Mouse (Mus musculus): ENCODE measurements around the gene Fam83d.

DNA sequence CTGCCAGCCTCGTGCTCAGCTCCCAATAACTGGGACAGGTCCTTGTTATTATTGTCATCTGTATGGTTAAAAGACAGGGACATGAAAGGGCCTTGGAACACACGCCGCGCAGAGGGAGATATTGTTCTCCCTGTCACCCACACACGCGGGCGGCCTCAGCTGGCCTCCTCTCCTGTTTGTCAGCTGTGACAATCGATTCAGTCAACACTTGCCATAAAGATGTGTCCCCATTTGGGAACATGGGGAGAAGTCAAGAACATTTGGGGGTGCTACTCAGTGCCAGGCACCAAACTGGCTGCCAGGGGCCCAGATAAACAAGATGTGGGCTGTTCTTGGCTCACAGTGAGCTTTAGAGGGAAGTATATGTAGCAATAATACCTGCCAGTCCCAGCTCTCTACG lies 18.5 kb upstream of the Fam83d start:
- TF ChIP-seq CTCF (conservative IDR thresholded peaks at IDR 0.05 in 1 of 2, IDR thresholded peaks at IDR 0.05 in 1 of 2; ENCODE audit: low read depth in 2 of 2, low read length in 2 of 2) (no peak), POLR2A (IDR thresholded peaks at IDR 0.05; ENCODE audit: low read depth, low read length) (no peak), MAFK (IDR thresholded peaks at IDR 0.05; ENCODE audit: insufficient replicate concordance, low read length) (no peak), IRF4 (IDR thresholded peaks at IDR 0.05; ENCODE audit: low read depth, low read length) (no peak), USF1 (IDR thresholded peaks at IDR 0.05; ENCODE audit: low read depth, low read length) (no peak), ZKSCAN1 (IDR thresholded peaks at IDR 0.05; ENCODE audit: borderline replicate concordance, low read depth, low read length) (no peak)

All from CH12.LX (cell line).